Mouse (Mus musculus): Measurements from ENCODE around the gene Kif24. TPM values are rescaled to one million over a fixed set of nuclear protein-coding genes. Genes with fewer than 3 reads are reported as not detected.
A peak's percentile ranks its signal among the peaks of the same experiment; 100 is the strongest.

The Kif24 gene
- polyA plus RNA-seq, 1 experiment from 2014 or later, result 8.9 TPM

DNA sequence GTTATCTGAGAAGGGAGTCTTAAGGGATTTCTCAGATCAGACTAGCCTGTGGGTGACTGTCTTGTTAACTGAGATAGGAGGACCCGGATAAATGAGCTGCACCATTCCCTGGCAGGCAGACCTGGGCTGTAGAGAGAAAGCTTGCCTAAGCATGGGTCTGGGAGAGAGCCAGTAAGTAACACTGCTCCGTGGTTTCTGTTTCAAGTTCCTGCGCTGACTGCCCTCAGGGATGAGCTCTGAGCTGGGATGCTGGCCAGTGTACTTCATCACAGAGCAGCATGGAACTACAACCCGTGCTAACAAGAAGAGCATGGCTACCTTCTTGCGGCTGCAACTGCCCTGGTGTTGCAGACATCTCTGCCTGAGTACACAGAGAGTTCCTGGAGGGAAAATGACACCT lies 64.8 kb downstream of the Kif24 start:
- no peak overlapping the region for H3K4me3 ChIP-seq (replicated peaks)
- H3K27me3 ChIP-seq, result no peaks in the 10 kb centered on the region
- H3K9me3 ChIP-seq (replicated peaks), result no peaks in the 10 kb centered on the region
- ATAC-seq (ENCODE audit: insufficient number of reproducible peaks, low FRiP score, low TSS enrichment, low read depth), result 0 out of 2 replicates have a peak, but pooled peaks have one; percentile 19
- no peak overlapping the region for H3K4me2 ChIP-seq (replicated peaks)
- no peak overlapping the region for H3K27ac ChIP-seq (replicated peaks)
- WGBS, result 57% methylated on average over 5 of the region's 5 CpGs
- H3K4me1 ChIP-seq, result no peaks in the 10 kb centered on the region
- peaks cover 37% of the 10 kb centered on the region for H3K36me3 ChIP-seq
- no peak overlapping the region for H3K9ac ChIP-seq

GRCm38 (mm10) chr4:41398353-41398752 lies 66.3 kb downstream of the Kif24 start:
- no peak for ATAC-seq (ENCODE audit: insufficient number of reproducible peaks, low FRiP score, low TSS enrichment, low read depth)
- Histone ChIP-seq H3K36me3 (peaks cover 52% of the 10 kb centered on the region), H3K4me3 (replicated peaks) (no peak overlapping the region), H3K27me3 (no peaks in the 10 kb centered on the region), H3K9me3 (replicated peaks) (no peaks in the 10 kb centered on the region), H3K9ac (no peak overlapping the region), H3K4me1 (no peaks in the 10 kb centered on the region), H3K27ac (replicated peaks) (no peak overlapping the region), H3K4me2 (replicated peaks) (no peak overlapping the region)
- 87% methylated on average over 6 of the region's 6 CpGs for WGBS

GRCm38 (mm10) chr4:41394651-41395050 lies 70.0 kb downstream of the Kif24 start:
- Histone ChIP-seq H3K4me2 (replicated peaks) (no peak overlapping the region), H3K27ac (replicated peaks) (no peak overlapping the region), H3K36me3 (peaks cover 71% of the 10 kb centered on the region), H3K4me3 (replicated peaks) (no peak overlapping the region), H3K4me1 (no peaks in the 10 kb centered on the region), H3K9ac (no peak overlapping the region), H3K9me3 (replicated peaks) (no peaks in the 10 kb centered on the region), H3K27me3 (no peaks in the 10 kb centered on the region)
- ATAC-seq (ENCODE audit: insufficient number of reproducible peaks, low FRiP score, low TSS enrichment, low read depth), result no peak
- 83% methylated on average over 9 of the region's 9 CpGs for WGBS

GRCm38 (mm10) chr4:41391015-41391414 lies 73.7 kb downstream of the Kif24 start:
- 0 out of 2 replicates have a peak, but pooled peaks cover 2% of the 10 kb centered on the region for H3K4me1 ChIP-seq
- H3K4me2 ChIP-seq (replicated peaks), result no peak overlapping the region
- no peak overlapping the region for H3K4me3 ChIP-seq (replicated peaks)
- no peak overlapping the region for H3K27ac ChIP-seq (replicated peaks)
- H3K27me3 ChIP-seq, result no peaks in the 10 kb centered on the region
- no peak for ATAC-seq (ENCODE audit: insufficient number of reproducible peaks, low FRiP score, low TSS enrichment, low read depth)
- peaks cover 84% of the 10 kb centered on the region for H3K36me3 ChIP-seq
- H3K9me3 ChIP-seq (replicated peaks), result no peaks in the 10 kb centered on the region
- 91% methylated on average over 2 of the region's 2 CpGs for WGBS
- H3K9ac ChIP-seq, result no peak overlapping the region

GRCm38 (mm10) chr4:41390122-41390521 lies 74.6 kb downstream of the Kif24 start:
- 32% methylated on average over 3 of the region's 3 CpGs for WGBS
- no peak overlapping the region for H3K4me3 ChIP-seq (replicated peaks)
- H3K4me1 ChIP-seq, result 0 out of 2 replicates have a peak, but pooled peaks cover 2% of the 10 kb centered on the region
- H3K36me3 ChIP-seq, result peaks cover 76% of the 10 kb centered on the region
- no peak overlapping the region for H3K27ac ChIP-seq (replicated peaks)
- ATAC-seq (ENCODE audit: insufficient number of reproducible peaks, low FRiP score, low TSS enrichment, low read depth), result no peak
- H3K9ac ChIP-seq, result no peak overlapping the region
- no peaks in the 10 kb centered on the region for H3K27me3 ChIP-seq
- no peak overlapping the region for H3K4me2 ChIP-seq (replicated peaks)
- no peaks in the 10 kb centered on the region for H3K9me3 ChIP-seq (replicated peaks)

- no peak for ATAC-seq (ENCODE audit: insufficient number of reproducible peaks, low FRiP score, low TSS enrichment, low read depth)
- H3K9ac ChIP-seq, result no peak overlapping the region
- no peak overlapping the region for H3K27ac ChIP-seq (replicated peaks)
- 71% methylated on average over 5 of the region's 5 CpGs for WGBS
- no peaks in the 10 kb centered on the region for H3K27me3 ChIP-seq
- H3K36me3 ChIP-seq, result peaks cover 67% of the 10 kb centered on the region
- no peak overlapping the region for H3K4me3 ChIP-seq (replicated peaks)
- no peaks in the 10 kb centered on the region for H3K9me3 ChIP-seq (replicated peaks)
- H3K4me2 ChIP-seq (replicated peaks), result no peak overlapping the region
- 0 out of 2 replicates have a peak, but pooled peaks cover 2% of the 10 kb centered on the region for H3K4me1 ChIP-seq
Observed at GRCm38 (mm10) chr4:41389240-41389639, 75.4 kb downstream of the Kif24 start.

DNA sequence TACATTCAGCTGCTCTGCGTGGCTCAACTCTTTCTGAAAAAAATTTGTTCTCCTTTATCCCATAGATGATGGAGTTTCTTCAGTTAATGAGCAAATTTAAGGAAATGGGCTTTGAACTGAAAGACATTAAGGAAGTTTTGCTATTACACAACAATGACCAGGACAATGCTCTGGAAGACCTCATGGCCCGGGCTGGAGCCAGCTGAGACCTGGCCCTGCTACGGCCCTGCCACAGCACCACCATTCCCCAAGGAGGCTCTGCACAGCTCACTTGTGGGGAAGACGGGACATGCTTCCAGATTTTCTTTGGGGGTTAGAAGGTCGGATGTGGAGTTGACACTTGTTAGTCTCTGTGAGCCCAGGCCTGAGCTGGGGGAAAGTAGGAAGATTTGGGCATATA lies 76.1 kb downstream of the Kif24 start:
- no peaks in the 10 kb centered on the region for H3K27me3 ChIP-seq
- 0 out of 2 replicates have a peak, but pooled peaks cover 2% of the 10 kb centered on the region for H3K4me1 ChIP-seq
- H3K9ac ChIP-seq, result no peak overlapping the region
- H3K4me3 ChIP-seq (replicated peaks), result no peak overlapping the region
- 76% methylated on average over 5 of the region's 5 CpGs for WGBS
- no peaks in the 10 kb centered on the region for H3K9me3 ChIP-seq (replicated peaks)
- no peak overlapping the region for H3K27ac ChIP-seq (replicated peaks)
- no peak for ATAC-seq (ENCODE audit: insufficient number of reproducible peaks, low FRiP score, low TSS enrichment, low read depth)
- peaks cover 66% of the 10 kb centered on the region for H3K36me3 ChIP-seq
- H3K4me2 ChIP-seq (replicated peaks), result no peak overlapping the region

- Histone ChIP-seq H3K9me3 (replicated peaks) (no peaks in the 10 kb centered on the region), H3K9ac (no peak overlapping the region), H3K27me3 (no peaks in the 10 kb centered on the region), H3K4me1 (0 out of 2 replicates have a peak, but pooled peaks cover 2% of the 10 kb centered on the region), H3K4me2 (replicated peaks) (no peak overlapping the region), H3K27ac (replicated peaks) (no peak overlapping the region), H3K36me3 (peaks cover 66% of the 10 kb centered on the region), H3K4me3 (replicated peaks) (no peak overlapping the region)
- WGBS, result 76% methylated on average over 7 of the region's 7 CpGs
- no peak for ATAC-seq (ENCODE audit: insufficient number of reproducible peaks, low FRiP score, low TSS enrichment, low read depth)
Observed at GRCm38 (mm10) chr4:41387755-41388469, 76.8 kb downstream of the Kif24 start.

DNA sequence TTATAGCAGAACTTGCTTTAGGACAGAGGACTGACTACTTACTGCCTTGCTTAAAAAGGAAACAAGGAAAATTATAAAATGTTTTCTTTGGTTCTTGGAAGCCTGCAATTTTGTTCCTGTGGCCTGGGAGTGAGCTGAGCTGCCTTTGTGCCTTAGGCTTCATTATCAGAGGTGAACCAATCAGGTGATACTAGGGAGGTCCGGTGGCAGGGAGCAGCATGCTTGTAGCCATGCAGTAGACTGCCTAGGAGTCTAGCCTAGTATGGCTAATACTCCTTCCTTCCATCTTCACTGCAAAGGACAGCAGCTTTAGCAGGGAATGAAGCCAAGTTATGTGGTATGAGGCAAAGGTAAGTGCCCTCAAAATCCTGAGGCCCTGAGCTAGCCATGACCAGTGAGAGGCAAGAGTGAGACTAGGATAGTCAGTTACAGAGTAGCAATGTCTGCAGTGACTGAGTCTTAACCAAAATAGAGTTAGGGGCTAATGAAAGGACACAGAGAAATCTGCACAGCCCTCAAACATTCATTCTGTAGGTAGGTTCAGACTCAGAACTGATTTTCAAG lies 78.2 kb downstream of the Kif24 start:
- no peak for ATAC-seq (ENCODE audit: insufficient number of reproducible peaks, low FRiP score, low TSS enrichment, low read depth)
- no peak overlapping the region for H3K9ac ChIP-seq
- peaks cover 61% of the 10 kb centered on the region for H3K36me3 ChIP-seq
- no peaks in the 10 kb centered on the region for H3K9me3 ChIP-seq (replicated peaks)
- no peaks in the 10 kb centered on the region for H3K27me3 ChIP-seq
- no peak overlapping the region for H3K4me2 ChIP-seq (replicated peaks)
- H3K4me1 ChIP-seq, result 0 out of 2 replicates have a peak, but pooled peaks cover 2% of the 10 kb centered on the region
- H3K4me3 ChIP-seq (replicated peaks), result no peak overlapping the region
- WGBS, result 52% methylated on average over 1 of the region's 1 CpGs
- no peak overlapping the region for H3K27ac ChIP-seq (replicated peaks)

DNA sequence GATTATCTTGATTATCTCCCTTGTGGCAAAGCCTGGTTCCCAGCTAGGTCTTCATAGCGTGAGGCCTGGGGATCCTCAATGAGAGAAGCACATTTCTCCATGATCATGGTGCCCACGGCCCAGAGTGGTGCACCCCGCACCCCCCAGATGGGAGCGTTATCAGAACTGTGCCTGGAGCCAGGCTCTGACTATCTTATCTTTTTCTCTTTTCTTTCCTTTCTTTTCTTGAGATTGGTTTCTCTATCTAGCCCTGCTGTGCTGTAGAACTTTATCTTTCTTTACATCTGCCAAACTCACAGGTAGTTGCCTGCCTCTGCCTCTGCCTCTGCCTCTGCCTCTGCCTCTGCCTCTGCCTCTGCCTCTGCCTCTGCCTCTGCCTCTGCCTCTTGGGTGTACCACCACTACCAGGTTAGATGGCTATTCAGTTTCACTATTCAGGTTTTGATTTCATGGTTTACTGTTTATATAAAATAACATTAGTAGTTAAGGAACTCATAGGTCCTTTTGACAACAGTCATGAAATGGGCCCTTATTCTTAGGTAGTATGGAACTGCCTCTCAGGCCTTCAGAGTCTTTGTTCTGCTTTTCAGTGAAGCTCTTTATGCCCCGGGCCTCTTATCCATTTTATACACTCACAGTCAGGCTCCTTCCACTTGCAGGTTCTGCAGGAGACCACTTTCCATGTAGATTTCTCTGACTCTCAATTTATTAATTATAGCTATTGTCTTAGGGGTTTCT lies 83.3 kb downstream of the Kif24 start:
- Histone ChIP-seq H3K4me3 (replicated peaks) (no peak overlapping the region), H3K27ac (replicated peaks) (no peak overlapping the region), H3K9me3 (replicated peaks) (no peaks in the 10 kb centered on the region), H3K4me2 (replicated peaks) (no peak overlapping the region), H3K4me1 (0 out of 2 replicates have a peak, but pooled peaks cover 1% of the 10 kb centered on the region), H3K9ac (no peak overlapping the region), H3K36me3 (peaks cover 70% of the 10 kb centered on the region), H3K27me3 (no peaks in the 10 kb centered on the region)
- 93% methylated on average over 5 of the region's 5 CpGs for WGBS
- no peak for ATAC-seq (ENCODE audit: insufficient number of reproducible peaks, low FRiP score, low TSS enrichment, low read depth)

DNA sequence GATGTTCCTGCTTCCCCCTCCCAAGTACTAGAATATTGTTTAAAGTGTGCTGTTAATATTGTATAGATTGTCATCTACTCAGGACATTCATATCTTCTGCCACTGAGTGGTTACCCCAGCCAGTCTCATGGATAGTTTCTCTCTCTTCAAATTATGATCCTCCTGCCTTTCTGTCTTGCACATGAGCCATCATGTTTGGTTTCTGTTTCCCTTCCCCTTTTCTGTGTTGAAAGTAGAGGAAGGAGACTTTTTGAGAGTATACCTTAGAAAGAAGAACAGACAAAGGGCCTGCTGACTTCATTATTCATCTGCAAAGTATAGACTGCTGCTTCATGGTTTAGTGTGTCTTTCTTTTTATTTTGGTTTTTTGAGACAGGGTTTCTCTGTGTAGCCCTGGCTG lies 87.1 kb downstream of the Kif24 start:
- no peak overlapping the region for H3K9ac ChIP-seq
- no peaks in the 10 kb centered on the region for H3K27me3 ChIP-seq
- no peak overlapping the region for H3K4me3 ChIP-seq (replicated peaks)
- no peaks in the 10 kb centered on the region for H3K4me1 ChIP-seq
- H3K9me3 ChIP-seq (replicated peaks), result no peaks in the 10 kb centered on the region
- H3K4me2 ChIP-seq (replicated peaks), result no peak overlapping the region
- peaks cover 71% of the 10 kb centered on the region for H3K36me3 ChIP-seq
- no peak overlapping the region for H3K27ac ChIP-seq (replicated peaks)
- ATAC-seq (ENCODE audit: insufficient number of reproducible peaks, low FRiP score, low TSS enrichment, low read depth), result no peak

All from embryonic facial prominence, embryonic 15.5 days (tissue).